Mouse (Mus musculus): Measurements from ENCODE around the gene Cyb561.

DNA sequence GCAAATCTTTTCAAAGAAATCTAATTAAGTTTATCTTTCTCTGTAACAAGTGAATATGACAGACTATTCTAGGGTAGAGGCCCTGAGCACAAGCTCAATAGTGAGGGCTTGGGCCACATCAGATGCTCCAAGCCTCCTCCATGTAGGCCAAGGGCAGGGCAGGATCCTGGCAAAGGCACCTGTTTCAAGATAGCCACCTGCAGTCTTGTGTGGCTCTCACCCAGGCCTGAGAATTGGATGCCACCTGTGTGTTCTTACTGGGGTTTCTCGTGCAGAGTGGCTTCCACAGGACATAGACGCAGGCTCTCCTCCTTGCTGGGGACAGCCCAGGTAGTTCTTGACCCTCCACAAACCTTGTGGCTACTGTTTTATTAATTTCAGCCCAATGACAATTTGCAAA is 25.1 kb upstream of the Cyb561 start:
- TF ChIP-seq SIN3A (IDR thresholded peaks at IDR 0.05; ENCODE audit: low read length): no peak
- TF ChIP-seq POLR2A (IDR thresholded peaks at IDR 0.05; ENCODE audit: control insufficient read depth in 1 of 2, insufficient read depth in 1 of 2, low read depth in 1 of 2, low read length in 2 of 2, poor library complexity in 1 of 2): no peak
- no peak for TF ChIP-seq USF1 (IDR thresholded peaks at IDR 0.05; ENCODE audit: low read depth, low read length)
- TF ChIP-seq NELFE (IDR thresholded peaks at IDR 0.05; ENCODE audit: low read depth, low read length): no peak
- TF ChIP-seq ELF1 (IDR thresholded peaks at IDR 0.05; ENCODE audit: low read depth, low read length): no peak
- TF ChIP-seq BHLHE40 (IDR thresholded peaks at IDR 0.05; ENCODE audit: borderline replicate concordance, low read depth, low read length): no peak
- no peak for TF ChIP-seq CTCF (IDR thresholded peaks at IDR 0.05 in 2 of 3, conservative IDR thresholded peaks at IDR 0.05 in 1 of 3; ENCODE audit: control insufficient read depth in 1 of 3, insufficient read depth in 1 of 3, low read depth in 2 of 3, low read length in 3 of 3, poor library complexity in 1 of 3, severe bottlenecking in 1 of 3)
